Mouse (Mus musculus): ENCODE results near the gene Cald1.
A peak's percentile ranks its signal among the peaks of the same experiment; 100 is the strongest.

Gene Cald1

GRCm38 (mm10) chr6:34613122-34613521 lies 14.8 kb downstream of the Cald1 start:
- no peak for DNase-seq (ENCODE audit: low read depth, low spot score)

DNA sequence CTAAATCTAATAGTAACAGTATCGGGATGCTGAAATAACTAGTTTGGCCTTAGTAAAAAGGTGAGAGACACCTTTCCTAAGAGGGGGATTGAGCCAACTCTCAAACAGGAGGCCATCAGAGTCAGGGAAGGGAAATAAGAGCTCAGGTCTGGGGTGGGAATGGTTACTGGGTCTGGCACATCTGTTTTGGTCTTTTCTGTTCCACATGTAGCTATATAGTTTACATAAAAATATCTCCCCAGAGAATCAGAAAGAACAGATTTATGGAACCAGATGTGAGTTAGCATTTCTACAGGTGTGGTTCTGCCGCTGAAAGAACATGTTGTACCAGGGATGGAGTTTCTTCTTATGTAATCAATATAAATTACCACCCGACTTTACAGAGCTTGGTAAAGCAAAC lies 17.1 kb downstream of the Cald1 start:
- no peak for DNase-seq (ENCODE audit: low read depth, low spot score)

GRCm38 (mm10) chr6:34619494-34619893 lies 21.2 kb downstream of the Cald1 start:
- no peak for DNase-seq (ENCODE audit: low read depth, low spot score)

GRCm38 (mm10) chr6:34620242-34620641 lies 21.9 kb downstream of the Cald1 start:
- no peak for DNase-seq (ENCODE audit: low read depth, low spot score)

GRCm38 (mm10) chr6:34622865-34623264 lies 24.6 kb downstream of the Cald1 start:
- no peak for DNase-seq (ENCODE audit: low read depth, low spot score)

- no peak for DNase-seq (ENCODE audit: low read depth, low spot score)
Measured at GRCm38 (mm10) chr6:34623290-34623689, 25.0 kb downstream of the Cald1 start.

DNA sequence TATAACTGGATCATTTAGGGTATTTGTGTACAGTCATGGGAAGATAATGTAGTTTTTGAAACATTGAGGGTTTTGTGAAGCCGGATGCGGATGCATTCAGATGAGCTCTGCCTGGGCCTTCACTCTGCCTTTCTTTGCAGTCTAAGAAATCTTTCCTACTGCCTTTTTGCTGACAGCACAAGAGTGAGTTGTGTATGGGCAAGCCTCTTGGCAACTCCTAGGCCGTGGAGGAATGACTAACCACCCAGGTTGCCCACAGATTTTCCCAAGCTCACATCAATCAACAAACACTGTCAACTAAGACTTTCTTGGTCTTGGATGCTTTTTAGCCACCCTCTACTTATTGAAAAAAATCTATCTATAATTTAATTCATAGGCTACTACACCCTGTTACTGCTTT lies 26.2 kb downstream of the Cald1 start:
- DNase-seq (ENCODE audit: low read depth, low spot score) = no peak

DNA sequence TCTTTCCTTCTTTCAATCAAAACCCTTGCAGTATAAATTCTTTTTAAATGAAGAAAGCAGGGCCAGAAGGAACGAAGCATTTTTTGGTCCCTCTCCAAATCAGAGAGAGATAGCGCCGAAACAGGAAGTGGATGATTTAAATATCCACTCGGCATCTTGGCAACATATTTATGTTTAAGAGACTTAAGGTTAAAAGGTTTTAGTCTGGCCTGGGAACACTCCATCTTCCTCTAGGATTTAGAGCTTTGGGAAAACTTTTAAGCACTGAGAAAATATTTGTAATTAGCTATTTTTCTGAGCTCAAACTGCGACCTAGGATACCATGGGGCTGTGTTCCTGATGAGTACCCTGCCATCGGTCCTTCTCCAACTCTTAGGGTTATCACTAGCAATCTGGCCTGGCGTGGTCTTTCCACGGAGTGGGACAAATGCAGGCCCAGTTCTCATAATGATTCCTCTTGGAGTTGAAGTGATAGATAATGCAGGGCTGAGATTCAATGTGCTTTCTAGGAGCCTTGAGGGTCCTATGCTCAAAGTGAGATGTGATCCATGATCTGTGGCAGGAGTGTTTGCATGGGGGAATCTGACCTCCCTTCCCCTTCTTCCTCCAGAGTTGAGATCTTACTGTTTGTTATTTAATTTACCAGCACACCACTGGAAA lies 28.4 kb downstream of the Cald1 start:
- DNase-seq (ENCODE audit: low read depth, low spot score) = no peak

DNA sequence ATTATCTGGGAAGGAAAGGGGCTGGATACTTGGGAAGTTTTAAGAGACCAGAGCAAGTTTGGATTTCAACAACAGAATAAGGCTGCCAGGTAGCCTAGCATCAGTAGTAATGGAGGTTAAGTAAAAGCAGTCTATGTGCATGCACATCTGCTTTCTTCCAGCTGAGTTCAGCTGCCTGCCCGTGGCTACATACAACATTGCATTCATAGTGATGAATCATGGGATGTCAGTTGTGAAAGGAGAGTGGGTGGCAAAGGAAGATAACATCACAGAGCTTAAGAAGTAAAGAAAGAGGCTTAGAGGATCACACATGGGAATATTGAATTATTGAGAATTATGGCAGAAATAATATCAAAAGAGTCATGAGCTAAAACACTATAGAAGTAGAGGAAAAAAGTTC lies 29.8 kb downstream of the Cald1 start:
- DNase-seq (ENCODE audit: low read depth, low spot score) = no peak

GRCm38 (mm10) chr6:34633776-34634175 lies 35.5 kb downstream of the Cald1 start:
- DNase-seq (ENCODE audit: low read depth, low spot score) = no peak

DNA sequence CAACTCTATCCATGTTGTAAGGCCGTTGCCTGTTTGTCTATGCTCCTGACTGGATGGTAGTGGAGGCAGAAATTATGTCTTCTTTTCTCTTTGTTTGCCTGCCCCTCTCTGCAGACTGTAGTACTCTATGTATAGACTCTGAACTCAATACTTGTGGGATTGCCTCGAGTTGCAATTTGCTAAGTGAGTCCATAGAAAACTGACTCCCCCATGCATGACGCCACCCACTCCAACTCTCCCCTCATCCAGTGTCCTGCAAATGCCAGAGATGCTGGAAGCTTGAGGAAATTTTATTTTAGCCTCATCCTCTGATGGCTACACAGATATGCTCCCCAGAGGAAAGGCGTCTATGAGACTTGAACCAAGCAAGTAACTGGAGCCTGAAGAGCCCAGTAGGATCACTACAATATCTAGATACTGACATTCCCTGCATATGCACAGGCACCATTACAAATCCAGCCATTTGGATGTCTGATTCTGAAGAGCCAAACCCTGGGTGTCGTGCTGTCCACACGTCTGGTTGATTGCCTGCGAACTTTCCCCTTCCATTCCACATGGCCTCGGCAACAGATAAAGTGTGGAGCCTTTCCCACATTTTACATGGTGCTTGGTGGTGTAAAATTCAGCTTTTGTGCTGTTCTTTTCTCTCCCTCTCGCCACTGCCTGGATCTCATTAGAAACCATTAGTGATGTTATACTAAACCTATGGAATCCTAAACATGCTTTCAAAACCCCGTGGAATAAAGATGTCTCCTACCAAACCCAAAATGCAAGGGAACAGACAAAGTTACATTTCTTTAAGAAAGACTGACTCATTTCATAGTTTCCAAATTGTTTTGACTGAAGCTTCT lies 39.5 kb downstream of the Cald1 start:
- no peak for DNase-seq (ENCODE audit: low read depth, low spot score)

- peak; percentile 11 for DNase-seq (ENCODE audit: low read depth, low spot score)
Measured at GRCm38 (mm10) chr6:34638667-34639066, 40.4 kb downstream of the Cald1 start.

DNA sequence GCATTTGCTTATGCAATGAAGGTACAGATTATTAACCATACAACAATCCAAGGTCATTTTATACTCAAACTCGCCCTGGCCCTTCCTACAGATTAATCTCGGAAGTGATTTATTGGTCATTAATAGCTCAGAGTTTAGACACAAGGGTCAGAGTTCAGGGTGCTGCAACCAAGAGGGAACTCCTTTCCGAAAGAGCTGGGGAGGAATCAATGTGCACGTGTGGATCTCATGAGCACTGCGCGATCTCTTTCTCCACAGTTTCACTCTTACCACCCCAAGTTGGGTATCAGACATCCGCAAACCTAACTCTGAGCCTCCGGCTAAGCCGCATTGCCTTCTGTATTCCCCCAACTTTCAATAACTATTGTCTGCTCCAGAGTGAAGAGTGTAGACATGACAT lies 41.9 kb downstream of the Cald1 start:
- no peak for DNase-seq (ENCODE audit: low read depth, low spot score)

- DNase-seq (ENCODE audit: low read depth, low spot score) = no peak
Measured at GRCm38 (mm10) chr6:34641081-34641480, 42.8 kb downstream of the Cald1 start.

- DNase-seq (ENCODE audit: low read depth, low spot score) = no peak
Measured at GRCm38 (mm10) chr6:34642075-34642547, 43.8 kb downstream of the Cald1 start.

DNA sequence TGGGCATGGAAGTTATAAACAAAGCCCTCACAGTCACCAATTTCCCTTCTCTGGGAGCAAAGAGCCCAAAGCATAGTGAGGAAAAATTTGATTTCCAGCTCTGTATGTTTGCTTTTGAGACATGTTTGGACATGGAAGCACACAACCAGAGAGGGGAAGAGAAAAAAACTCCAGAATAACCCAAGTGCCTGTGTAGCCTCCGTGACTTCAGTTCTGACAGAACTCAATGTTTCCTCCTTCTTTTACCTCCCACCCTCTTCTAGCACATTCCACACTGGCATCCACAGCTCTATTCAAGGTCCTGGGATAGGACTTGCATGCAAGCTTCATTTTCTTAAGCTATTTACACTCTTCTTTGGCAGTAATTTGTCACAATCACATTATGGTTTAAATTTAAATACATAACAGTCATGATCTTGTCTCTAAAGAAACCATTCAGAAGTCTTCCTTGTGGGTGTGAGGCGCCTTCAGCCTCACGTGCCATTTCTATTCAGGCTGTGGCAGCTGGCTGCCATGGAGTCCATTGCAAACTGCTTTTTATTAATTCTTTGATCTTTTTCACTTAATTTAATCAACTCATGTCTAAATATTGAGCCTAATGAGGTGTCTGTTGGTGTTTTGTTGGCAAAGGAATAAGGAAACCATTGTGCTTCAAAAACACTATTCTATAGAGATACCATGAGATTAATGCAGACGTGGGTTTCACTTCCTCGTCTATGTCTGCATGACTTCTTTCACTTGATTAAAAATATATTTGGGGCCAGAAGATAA lies 49.9 kb downstream of the Cald1 start:
- no peak for DNase-seq (ENCODE audit: low read depth, low spot score)

- DNase-seq (ENCODE audit: low read depth, low spot score) = no peak
Measured at GRCm38 (mm10) chr6:34651298-34651697, 53.0 kb downstream of the Cald1 start.

GRCm38 (mm10) chr6:34655719-34656118 lies 57.4 kb downstream of the Cald1 start:
- no peak for DNase-seq (ENCODE audit: low read depth, low spot score)

- DNase-seq (ENCODE audit: low read depth, low spot score) = no peak
Measured at GRCm38 (mm10) chr6:34658791-34659190, 60.5 kb downstream of the Cald1 start.

DNA sequence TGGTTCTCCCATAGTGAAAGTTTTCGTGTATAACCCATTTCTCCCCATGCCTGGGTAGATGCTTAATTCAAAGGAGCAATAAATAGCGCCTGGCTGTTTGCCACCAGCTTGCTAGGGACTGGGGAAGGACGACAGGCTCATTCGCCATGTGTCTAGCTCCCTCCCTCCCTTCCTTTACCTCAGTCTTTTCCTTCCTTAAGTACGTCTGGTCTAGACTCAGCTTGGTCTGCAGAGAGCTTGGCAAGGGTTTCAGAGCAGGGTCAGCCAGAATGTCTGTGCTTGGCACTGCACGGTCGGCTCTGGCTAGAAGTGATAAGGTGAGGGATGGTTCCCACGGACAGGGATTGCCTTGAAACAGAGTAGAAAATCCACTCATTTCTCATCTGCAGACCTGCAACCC lies 62.4 kb downstream of the Cald1 start:
- no peak for DNase-seq (ENCODE audit: low read depth, low spot score)

- DNase-seq (ENCODE audit: low read depth, low spot score) = no peak
Measured at GRCm38 (mm10) chr6:34662626-34663025, 64.3 kb downstream of the Cald1 start.

DNA sequence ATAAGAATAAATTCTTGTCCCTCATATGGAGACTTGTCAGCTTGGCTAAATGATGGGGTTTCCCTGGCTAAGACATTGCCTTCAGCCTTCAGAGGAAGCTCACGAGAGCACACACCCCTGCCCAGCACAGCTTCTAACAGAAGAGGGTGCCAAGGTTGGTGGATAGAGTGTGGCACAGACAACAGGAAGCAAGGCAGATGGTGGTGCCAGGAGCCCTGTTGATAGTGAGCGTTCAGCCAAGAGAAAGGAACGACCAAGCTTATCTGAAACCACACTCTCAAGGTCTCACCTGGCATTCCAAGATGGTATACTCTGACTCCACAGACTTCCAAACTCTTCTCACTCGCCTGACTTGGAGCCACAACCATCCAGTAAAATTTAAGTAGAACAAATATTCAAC lies 66.0 kb downstream of the Cald1 start:
- no peak for DNase-seq (ENCODE audit: low read depth, low spot score)
